Mouse (Mus musculus): ENCODE data around the gene Npas2.

Npas2 gene

GRCm38 (mm10) chr1:39332456-39332855 is 138.9 kb downstream of the Npas2 start:
- no peak for DNase-seq (ENCODE audit: low read depth, low spot score)

GRCm38 (mm10) chr1:39335561-39336196 is 142.1 kb downstream of the Npas2 start:
- DNase-seq (ENCODE audit: low read depth, low spot score): no peak

- DNase-seq (ENCODE audit: low read depth, low spot score): no peak
Measured at GRCm38 (mm10) chr1:39336788-39337187, 143.3 kb downstream of the Npas2 start.

GRCm38 (mm10) chr1:39338831-39339230 is 145.3 kb downstream of the Npas2 start:
- no peak for DNase-seq (ENCODE audit: low read depth, low spot score)

- DNase-seq (ENCODE audit: low read depth, low spot score): no peak
Measured at GRCm38 (mm10) chr1:39339455-39339854, 145.9 kb downstream of the Npas2 start.

- no peak for DNase-seq (ENCODE audit: low read depth, low spot score)
Measured at GRCm38 (mm10) chr1:39340156-39340555, 146.6 kb downstream of the Npas2 start.

DNA sequence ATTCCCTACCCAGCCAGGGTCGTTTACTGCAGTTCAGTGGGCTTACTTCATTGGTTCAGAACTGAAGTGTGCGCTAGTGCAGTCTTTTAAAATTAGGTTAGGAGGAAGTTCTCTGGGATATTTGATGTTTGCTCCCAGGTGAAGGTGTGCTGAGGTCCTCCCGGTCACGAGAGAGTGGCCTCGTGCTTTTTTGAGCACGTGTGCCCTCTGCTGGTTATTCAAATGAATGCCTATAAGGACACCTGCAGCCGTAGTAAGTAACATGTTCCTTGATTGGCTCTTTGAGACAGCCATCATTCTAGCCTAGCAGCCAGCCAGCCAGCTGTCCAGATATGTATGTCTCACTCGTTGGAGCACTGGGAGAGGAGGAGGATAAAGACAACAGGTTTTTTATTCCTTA is 147.1 kb downstream of the Npas2 start:
- peak; percentile 61 for DNase-seq (ENCODE audit: low read depth, low spot score)

DNA sequence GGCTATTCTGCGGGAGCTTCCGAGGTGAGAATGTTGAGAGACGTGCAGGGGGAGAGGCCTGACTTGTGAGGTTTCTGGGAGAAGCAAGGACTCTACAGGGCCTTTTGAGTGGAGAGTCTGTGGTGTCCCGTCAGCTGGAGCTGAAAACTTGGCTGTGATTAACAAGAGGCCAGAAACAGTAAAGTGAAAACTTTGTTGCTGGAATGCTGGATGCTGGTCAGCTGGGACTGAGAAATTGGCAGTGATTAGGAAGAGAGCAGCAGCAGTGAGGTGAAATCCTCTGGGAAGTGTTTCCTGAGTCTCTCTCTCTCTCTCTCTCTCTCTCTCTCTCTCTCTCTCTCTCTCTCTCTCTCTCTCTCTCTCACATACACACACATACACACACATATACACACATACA is 148.3 kb downstream of the Npas2 start:
- no peak for DNase-seq (ENCODE audit: low read depth, low spot score)

GRCm38 (mm10) chr1:39343242-39343641 is 149.7 kb downstream of the Npas2 start:
- DNase-seq (ENCODE audit: low read depth, low spot score): no peak

DNA sequence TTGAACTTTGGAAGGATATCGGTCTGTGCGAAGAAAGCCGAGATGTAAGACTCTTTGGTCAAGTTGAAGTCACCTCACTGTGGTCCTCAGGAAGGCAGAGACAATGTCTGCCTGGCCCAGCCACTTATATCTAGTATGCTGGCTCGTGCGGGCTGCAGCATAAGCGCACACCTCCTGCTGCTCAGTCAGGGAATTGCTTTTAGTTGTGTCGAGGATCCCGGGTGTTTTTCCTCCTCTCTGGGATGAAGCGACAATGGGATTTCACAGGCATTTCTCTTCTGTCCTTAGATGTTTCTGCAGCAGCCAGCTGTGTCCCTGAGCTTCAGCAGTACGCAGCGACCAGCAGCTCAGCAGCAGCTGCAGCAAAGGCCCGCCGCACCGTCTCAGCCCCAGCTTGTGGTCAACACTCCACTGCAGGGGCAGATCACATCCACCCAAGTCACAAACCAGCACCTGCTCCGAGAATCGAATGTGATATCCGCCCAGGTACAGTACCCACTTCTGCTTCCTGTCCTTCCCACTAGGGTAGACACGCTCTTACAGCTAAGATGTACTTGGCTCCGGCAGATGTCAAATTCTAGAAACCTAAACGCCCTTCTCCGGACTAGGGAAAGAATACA is 151.6 kb downstream of the Npas2 start:
- DNase-seq (ENCODE audit: low read depth, low spot score): no peak

- no peak for DNase-seq (ENCODE audit: low read depth, low spot score)
Measured at GRCm38 (mm10) chr1:39349001-39349400, 155.5 kb downstream of the Npas2 start.

- no peak for DNase-seq (ENCODE audit: low read depth, low spot score)
Measured at GRCm38 (mm10) chr1:39349427-39349826, 155.9 kb downstream of the Npas2 start.

- no peak for DNase-seq (ENCODE audit: low read depth, low spot score)
Measured at GRCm38 (mm10) chr1:39361754-39362514, 168.4 kb downstream of the Npas2 start.

DNA sequence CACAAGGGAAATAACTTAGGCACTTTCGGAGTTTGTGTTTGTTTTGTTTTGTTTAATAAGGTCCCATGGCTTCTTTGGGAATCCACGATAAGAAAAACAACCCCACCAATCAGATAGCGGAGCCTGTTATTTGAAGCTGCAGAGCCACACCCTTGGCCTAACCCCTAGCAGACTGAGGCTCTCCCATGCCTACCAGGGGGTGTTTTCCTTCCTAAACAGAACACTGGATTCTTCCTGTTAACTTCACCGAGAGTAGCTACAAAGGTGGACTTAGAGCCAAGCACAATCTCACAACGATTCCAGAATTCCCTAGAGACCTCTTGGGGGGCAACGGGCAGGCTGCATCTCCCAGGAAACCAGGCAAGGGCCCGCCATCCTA is 169.0 kb downstream of the Npas2 start:
- no peak for DNase-seq (ENCODE audit: low read depth, low spot score)

GRCm38 (mm10) chr1:39365562-39365961 is 172.0 kb downstream of the Npas2 start:
- no peak for DNase-seq (ENCODE audit: low read depth, low spot score)

DNA sequence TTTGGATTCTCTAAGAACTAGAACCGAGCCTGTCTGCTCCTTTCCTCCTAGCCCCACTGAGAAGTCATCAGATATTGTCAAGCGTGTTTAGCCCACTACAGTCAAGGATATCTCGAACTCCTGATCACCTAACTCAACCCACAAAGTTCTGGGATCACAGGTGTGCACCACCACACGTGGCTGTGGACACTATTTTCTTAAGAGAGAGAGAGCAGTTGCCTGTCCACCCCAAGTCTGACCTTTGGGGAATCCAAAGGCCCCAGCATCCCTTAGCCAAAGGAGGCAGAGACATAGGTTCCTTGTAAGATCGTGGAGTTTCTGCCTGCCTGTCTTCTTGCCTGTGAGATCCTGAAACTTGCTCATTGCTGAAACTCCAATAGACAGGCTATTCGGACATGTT is 173.5 kb downstream of the Npas2 start:
- no peak for DNase-seq (ENCODE audit: low read depth, low spot score)

DNA sequence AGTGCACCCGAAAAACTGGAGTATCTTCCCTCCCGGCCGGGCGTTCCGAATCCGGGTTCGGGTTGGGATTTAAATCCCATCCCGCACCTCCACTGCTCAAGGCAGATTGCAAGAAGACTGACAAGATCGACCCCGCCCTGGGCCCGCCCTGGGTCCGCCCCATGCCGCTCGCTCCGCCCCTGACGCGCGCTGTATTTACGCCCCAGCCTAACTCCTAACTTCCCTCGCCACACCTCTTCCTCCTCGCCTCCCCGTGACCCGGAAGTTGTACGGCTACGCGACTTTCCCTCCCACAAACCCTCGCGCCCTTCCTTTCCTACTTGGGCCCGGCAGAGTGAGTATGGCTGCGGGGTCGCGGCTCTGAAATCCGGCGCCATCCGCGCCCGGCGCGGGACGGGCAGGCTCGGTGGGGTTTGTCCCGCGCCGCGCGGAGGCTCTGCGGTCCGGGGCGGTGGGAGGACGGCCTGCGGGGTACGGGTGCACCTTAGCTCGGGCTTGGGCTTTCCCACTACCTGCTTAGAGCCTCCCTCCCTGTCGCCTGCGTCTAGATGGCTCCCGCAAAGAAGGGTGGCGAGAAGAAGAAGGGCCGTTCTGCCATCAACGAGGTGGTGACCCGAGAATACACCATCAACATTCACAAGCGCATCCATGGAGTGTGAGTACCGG is 174.2 kb downstream of the Npas2 start, which contains the start of gene Rpl31:
Rpl31 (plus strand) TSS at position 242 of the 666 bp plus-strand sequence.
- peak; percentile 95 for DNase-seq (ENCODE audit: low read depth, low spot score)

DNA sequence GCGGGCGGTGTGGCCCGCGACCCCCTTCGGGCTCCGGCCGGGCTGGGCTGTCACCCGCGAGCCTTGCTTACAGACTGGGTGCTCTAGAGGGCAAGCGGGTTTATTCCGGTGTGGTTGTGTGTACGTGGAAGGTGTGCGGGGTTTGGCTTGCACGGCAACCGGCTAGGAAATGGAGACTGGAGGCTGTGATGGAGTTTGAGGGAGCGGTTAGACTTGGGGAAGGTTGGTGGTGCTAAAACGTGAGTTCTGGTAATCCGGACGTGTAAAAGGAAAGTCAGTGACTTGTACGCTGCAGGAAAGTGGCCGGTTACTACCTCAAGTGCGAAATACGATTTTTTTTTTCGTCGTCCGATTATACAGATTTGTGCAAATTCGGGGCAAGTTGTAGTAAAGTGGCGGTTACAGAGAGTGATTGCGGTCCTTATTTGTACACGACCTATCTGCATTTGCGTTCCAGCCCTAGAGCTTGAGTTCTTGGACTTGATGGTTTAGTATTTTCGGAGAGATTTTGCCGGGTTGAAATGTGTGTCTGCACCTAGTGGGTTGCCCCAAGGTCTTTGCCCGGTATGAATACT is 174.8 kb downstream of the Npas2 start:
- no peak for DNase-seq (ENCODE audit: low read depth, low spot score)

GRCm38 (mm10) chr1:39370431-39370830 is 176.9 kb downstream of the Npas2 start:
- DNase-seq (ENCODE audit: low read depth, low spot score): no peak

- DNase-seq (ENCODE audit: low read depth, low spot score): no peak
Measured at GRCm38 (mm10) chr1:39372220-39372843, 178.8 kb downstream of the Npas2 start.

- no peak for DNase-seq (ENCODE audit: low read depth, low spot score)
Measured at GRCm38 (mm10) chr1:39373378-39373777, 179.8 kb downstream of the Npas2 start.
